Mouse (Mus musculus) liver, adult 2 months (tissue): Measurements from ENCODE around the gene Unc5b.

Experiments
- CTCF ChIP-seq: fragments of 200-500 bp; IDR thresholded peaks from 2 replicates; pipeline ENCODE4 v1.5.1; 2011; ENCODE audit warnings: low read depth, low read length, control low read depth
- POLR2A ChIP-seq: fragments of 200-500 bp; IDR thresholded peaks from 2 replicates; pipeline ENCODE4 v1.6.1; 2011; ENCODE audit warnings: low read length, control low read depth; ENCODE audit not compliant: insufficient read depth; ENCODE audit errors: extremely low read depth

GRCm38 (mm10) chr10:60778542-60778941 is 52.8 kb downstream of the Unc5b start:
- peak; percentile 61 for TF ChIP-seq CTCF
- TF ChIP-seq POLR2A = no peak
